Mouse (Mus musculus): ENCODE measurements around the gene Hipk3.

GRCm38 (mm10) chr2:104472056-104472455 is 22.2 kb downstream of the Hipk3 start:
- TF ChIP-seq CTCF (IDR thresholded peaks at IDR 0.05; ENCODE audit: borderline replicate concordance, control insufficient read depth, extremely low read depth, insufficient read depth, low read length, poor library complexity) (no peak), POLR2A (IDR thresholded peaks at IDR 0.05; ENCODE audit: control insufficient read depth, extremely low read depth, insufficient read depth, low read length, poor library complexity) (no peak)
